Mouse (Mus musculus) gastrocnemius, adult 2 months (tissue): ENCODE measurements around the gene Synj2bp. TPM values are rescaled to one million over a fixed set of nuclear protein-coding genes. Genes with fewer than 3 reads are reported as not detected.
"Not testable (repeated sequence)": the region's sequence is repeated elsewhere in the genome, so short reads cannot be mapped to it uniquely, and the experiment has no call there.

ENCODE experiments used
- DNase-seq: peaks from one replicate; pipeline ENCODE4 v3.0.0; 2022
- H3K27ac ChIP-seq: fragments of 200-600 bp; 2 replicates; pipeline ENCODE4 v1.8.1; 2022; ENCODE audit warnings: mild to moderate bottlenecking
- H3K4me3 ChIP-seq: fragments of 200-600 bp; 2 replicates; pipeline ENCODE4 v1.8.1; 2022; ENCODE audit warnings: mild to moderate bottlenecking, moderate library complexity
- CTCF ChIP-seq: fragments of 200-600 bp; IDR thresholded peaks from 2 replicates; pipeline ENCODE4 v1.8.1; 2022; ENCODE audit warnings: antibody characterized with exemption, mild to moderate bottlenecking, moderate library complexity
- intact Hi-C: fragments of 180-260 bp; cut with DNase I; formaldehyde crosslinking; loops from one replicate; pipeline ENCODE4 v1.15.1; 2025
- long read RNA-seq, 2 experiments: library from polyadenylated mRNA; stranded (forward); transcript quantifications; one replicate each; pipeline ENCODE4 v2.0.0; 2021
- total RNA-seq, 2 experiments: library from RNA; stranded (reverse); gene quantifications; 2 replicates each; pipeline ENCODE4 v1.2.3; 2021

Synj2bp gene
- 10 to 100 TPM; 36.2 to 43.6 TPM for total RNA-seq
- long read RNA-seq, experiment 1, full-length matches to known transcripts = 45 of 53 reads
- long read RNA-seq, experiment 1, partial matches to known transcripts = 0 of 53 reads
- long read RNA-seq, experiment 1, other reads (novel, unspliced or antisense) = 8 of 53 reads
- long read RNA-seq, experiment 2, full-length matches to known transcripts = 51 of 62 reads
- long read RNA-seq, experiment 2, partial matches to known transcripts = 3 of 62 reads
- long read RNA-seq, experiment 2, other reads (novel, unspliced or antisense) = 8 of 62 reads

DNA sequence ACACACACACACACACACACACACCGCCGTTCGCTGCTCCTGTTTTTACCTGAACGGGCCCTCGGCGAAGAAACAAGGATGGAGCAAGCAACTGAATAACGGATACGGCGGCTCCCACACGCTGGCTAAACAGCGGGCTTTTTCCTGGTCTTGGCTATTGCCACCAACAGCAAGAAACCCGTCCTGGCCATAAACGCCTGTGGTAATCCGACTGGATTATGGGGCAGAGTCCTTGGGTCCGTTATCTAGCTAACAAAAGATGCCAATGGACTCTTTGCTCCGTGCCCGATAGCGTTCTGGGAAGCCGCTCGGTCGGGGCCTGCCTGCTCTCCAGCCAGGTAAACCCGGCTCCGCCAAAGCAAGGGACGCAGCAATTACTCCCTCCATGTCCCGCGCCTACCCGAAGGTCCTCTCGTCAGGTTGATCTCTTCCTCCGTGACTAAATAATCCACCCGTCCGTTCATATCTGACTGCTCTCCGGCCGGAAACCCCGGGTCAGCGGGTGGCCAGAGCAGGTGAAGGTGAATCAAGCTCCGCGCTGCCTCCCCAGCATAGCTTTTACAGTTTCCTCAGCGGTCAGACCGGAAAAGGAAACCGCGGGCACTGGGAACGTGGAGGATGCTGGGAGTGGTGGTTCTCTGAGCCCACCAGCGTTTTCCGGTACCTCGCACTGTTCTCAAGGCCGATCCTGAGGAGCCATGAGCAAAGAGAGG, at the start of gene Synj2bp, which contains the start of gene Gm20498:
Gene Synj2bp (minus strand): TSS at position 596 of the 713 bp plus-strand sequence.
Gene Gm20498 (minus strand): TSS at position 590 of the 713 bp plus-strand sequence.
- intact Hi-C loops = no loop called here
- Histone ChIP-seq H3K4me3 (peak within 1 kb of the TSS; percentile 90), H3K27ac (peak within 1 kb of the TSS; percentile 88)
- DNase-seq = peak; percentile 85
- no peak for TF ChIP-seq CTCF

DNA sequence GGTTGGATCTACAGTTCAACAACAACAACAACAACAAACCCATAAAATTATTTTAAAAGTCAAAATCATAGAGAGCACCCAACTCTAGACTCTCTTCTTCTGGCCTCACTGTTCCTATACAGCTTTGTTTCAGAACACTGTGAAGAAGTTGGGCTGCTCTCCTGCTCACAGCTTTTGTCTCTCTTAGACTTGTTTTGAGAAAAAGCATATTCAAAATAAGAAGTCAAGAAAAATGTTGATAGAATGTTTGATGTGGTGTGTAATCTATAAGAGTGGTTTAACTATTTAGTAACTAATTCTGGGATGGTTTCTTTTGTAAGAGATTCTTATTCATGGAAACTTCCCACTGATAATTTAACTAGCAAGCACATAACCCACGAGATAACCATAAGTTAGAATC, 35.7 kb upstream of the Synj2bp start, which contains the start of gene Adam21:
Gene Adam21 (minus strand): TSS at position 101 of the 400 bp plus-strand sequence.
- no peak within 1 kb of the TSS for H3K27ac ChIP-seq
- no peak for DNase-seq
- H3K4me3 ChIP-seq = no peak within 1 kb of the TSS
- TF ChIP-seq CTCF = no peak
- intact Hi-C loops = no loop called here

DNA sequence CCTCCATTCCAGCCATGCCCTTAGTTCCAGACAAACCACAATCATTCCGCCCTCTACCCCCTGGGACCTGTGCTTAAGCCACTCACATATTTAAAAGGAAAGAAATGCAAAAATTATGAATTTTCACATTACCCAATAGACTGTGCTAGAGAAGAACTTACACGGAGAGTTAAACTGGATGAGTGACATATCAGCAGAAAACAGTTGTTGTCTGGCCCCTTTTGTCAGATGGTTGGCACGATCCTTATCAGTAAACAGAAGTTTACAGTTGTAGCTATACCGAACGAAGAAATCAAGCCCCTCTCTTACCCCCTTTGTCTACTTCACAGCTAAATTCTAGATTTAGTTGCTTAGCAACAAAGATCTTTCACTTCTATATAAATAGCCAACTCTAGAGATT, 35.2 kb upstream of the Synj2bp start:
- intact Hi-C loops = no loop called here
- Histone ChIP-seq H3K4me3 (no peak overlapping the region), H3K27ac (no peak overlapping the region)
- DNase-seq = no peak
- no peak for TF ChIP-seq CTCF

DNA sequence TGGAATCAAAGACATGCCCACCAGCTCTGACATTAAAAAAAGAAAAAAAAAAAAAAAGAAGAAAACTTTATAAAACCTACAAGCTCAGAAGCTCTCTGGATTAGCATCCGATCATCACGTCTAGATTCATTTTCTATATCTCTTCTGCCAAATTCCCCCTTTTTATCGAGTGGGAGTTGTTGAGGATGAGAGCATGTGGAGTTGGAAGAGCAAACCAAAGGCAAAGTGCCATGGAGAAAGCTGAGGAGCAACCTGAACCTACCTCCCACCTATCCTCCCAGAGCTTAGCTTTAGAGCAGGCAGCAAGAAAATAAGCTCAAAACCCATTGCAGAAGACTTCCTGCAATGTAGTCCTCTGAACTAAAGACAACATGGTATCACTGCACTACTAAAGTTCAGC, 31.5 kb upstream of the Synj2bp start:
- DNase-seq = no peak
- intact Hi-C loops = no loop called here
- no peak overlapping the region for H3K27ac ChIP-seq
- H3K4me3 ChIP-seq = no peak overlapping the region
- no peak for TF ChIP-seq CTCF

DNA sequence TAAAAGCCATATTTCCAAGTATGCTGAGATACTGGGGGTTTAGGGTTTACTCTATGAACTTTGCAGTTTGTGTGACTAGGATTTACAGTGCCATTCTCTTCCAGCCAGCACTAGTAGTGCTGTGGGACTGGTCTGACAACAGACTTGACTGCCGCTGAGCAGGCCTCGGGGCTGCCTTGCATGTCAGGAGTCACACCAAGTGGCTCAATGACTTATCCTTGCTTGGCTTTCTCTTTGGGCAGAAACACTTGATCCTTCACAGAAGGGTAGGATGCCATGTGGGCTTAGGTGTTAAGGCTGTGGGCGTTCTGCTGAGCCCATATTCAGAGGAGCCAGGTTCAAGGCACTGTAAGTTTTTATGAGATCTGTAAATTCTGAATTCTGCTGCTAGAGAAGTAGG, 16.6 kb upstream of the Synj2bp start:
- H3K4me3 ChIP-seq = no peak overlapping the region
- intact Hi-C loops = no loop called here
- no peak overlapping the region for H3K27ac ChIP-seq
- DNase-seq = no peak
- no peak for TF ChIP-seq CTCF

DNA sequence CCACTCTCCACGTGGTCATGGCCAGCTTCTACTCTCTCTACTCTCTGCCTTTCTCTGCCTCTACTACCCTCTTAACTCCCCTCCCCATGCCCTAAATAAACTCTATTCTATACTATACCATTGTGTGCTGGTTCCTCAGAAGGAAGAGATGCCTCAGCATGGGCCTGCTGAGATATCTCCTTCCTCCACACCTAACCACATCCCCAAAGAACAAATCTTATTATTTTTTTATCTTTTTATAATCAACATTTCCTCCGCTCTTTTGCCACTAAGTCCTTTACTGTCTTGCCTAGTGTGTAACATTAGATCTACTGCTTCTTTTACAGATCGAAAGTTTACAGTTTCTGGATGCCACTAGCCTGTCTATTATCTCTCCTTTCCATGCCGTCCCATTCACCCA, 14.5 kb upstream of the Synj2bp start:
- Histone ChIP-seq H3K27ac (no peak overlapping the region), H3K4me3 (no peak overlapping the region)
- intact Hi-C loops = no loop called here
- TF ChIP-seq CTCF = no peak
- DNase-seq = no peak

DNA sequence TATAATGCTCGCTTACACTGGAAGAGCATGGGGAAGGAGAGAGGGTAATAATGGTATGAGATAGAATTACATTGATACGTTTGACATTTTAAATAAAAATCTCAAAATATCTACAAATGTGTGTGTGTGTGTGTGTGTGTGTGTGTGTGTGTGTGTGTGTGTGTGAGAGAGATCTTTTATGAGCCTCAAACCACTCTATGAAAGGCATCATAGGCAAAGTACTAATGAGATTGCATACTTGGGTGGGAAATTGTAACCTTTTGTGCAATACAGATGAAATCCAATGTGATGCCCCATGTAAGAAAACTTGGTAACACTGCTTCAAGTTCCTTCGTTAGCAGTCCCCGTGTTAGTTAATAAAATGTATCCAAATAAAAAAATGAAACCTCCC, 313 bp upstream of the Synj2bp start:
- intact Hi-C loops = no loop called here
- peak overlapping the region; percentile 88 for H3K27ac ChIP-seq
- peak overlapping the region; percentile 90 for H3K4me3 ChIP-seq
- no peak for DNase-seq
- no peak for TF ChIP-seq CTCF

DNA sequence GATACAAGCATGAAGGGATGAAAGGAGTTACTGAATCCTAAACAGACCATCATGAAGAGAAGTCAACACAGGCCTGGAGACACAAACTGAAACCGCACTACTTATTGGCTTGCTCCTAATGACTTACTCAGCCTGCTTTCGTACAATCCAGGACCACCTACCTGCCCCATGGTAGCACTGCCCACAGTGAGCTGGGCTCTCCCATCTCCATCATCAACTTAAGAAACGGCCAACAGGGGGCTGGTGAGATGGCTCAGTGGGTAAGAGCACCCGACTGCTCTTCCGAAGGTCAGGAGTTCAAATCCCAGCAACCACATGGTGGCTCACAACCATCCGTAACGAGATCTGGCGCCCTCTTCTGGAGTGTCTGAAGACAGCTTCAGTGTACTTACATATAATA, 2.1 kb downstream of the Synj2bp start:
- H3K27ac ChIP-seq, intact Hi-C loops, DNase-seq, H3K4me3 ChIP-seq: not testable (repeated sequence)

DNA sequence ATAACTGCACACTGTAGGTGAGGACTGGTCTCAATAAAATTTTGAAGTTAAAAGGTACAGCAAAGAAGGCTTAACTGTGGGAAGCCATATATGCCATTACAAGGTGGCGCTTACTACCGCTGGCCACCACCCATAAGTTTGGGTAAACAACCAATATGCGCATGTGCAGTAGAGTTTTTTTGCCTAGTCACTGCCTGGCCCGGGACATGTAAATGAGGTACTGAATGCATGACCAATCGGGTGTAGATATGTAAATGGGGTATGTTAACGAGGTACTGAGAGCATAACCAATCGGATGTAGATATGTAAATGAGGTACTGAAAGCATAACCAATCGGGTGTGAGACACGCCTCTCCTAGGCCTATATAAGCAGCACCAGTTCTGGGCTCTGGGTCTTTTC, 35.8 kb downstream of the Synj2bp start:
- H3K4me3 ChIP-seq, H3K27ac ChIP-seq, intact Hi-C loops, DNase-seq: not testable (repeated sequence)

DNA sequence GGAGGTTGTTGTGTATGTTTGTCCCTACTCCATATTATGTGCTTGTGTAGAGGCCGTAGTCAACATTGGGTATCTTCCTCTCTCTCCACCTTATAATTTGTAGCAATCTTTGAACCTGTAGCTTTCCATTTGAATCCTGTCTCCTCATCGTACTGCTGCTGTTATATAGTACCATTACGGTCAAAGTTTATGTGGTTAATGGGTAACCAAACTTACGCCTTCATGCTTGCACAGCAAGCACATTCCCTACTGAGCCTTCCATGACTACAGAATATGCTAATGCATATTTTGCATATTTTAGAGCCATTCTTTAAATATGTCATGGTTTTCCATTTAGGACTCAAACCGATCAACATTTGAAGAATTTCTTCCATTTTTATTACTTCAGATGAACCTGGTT, 42.2 kb downstream of the Synj2bp start:
- DNase-seq = no peak
- intact Hi-C loops = no loop called here
- Histone ChIP-seq H3K4me3 (no peak overlapping the region), H3K27ac (no peak overlapping the region)
- no peak for TF ChIP-seq CTCF

DNA sequence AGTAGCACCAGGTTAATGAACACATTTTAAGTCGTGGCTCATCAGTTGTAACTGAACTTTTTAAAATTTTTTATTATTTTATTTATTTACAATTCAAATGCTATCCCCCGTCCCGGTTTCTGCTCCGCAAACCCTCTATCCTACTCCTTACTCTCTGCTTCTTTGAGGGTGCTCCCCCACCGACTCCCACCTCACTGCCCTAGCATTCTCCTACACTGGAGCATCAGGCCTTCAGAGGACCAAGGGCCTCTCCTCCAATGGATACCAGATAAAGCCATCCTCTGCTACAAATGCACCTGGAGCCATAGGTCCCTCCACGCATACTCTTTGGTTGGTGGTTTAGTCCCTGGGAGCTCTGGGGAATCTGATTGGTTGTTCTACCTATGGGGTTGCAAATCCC, 47.4 kb downstream of the Synj2bp start:
- intact Hi-C loops = loop anchor here (2.0 kb wide), 1 partner anchor 109 kb away; the partner anchor contains the start of gene Med6
- TF ChIP-seq CTCF = no peak
- DNase-seq = no peak
- Histone ChIP-seq H3K27ac (peak overlapping the region; percentile 99), H3K4me3 (peak overlapping the region; percentile 85)

DNA sequence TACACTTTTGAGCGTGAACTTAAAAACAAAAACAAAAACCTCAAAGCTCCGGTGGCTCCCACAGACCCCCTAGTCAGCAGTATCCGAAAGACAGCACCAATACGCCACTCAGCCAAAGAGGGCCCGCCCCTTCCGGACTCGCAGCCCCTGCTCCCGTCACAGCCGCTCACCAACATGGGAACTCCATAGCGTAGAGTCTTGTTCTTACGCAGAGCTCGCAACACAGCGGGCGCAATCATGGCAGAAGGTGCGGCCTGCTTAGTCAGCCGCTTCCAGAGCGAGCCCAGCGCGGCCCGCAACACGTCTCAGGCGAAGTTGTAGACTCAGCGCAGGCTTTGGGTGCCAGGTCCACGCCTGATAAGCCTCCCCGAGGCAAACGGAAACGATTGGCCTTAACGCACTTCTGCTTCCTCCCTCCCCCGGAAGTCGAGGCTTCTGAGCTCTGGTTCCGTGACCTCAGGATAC, 48.0 kb downstream of the Synj2bp start, which contains the start of gene Cox16:
Gene Cox16 (minus strand): TSS at position 401 of the 465 bp plus-strand sequence.
- H3K4me3 ChIP-seq = peak within 1 kb of the TSS; percentile 85
- intact Hi-C loops = loop anchor here (2.0 kb wide), 1 partner anchor 110 kb away; the partner anchor contains the start of gene Med6
- peak within 1 kb of the TSS; percentile 99 for H3K27ac ChIP-seq
- DNase-seq = peak; percentile 92
- no peak for TF ChIP-seq CTCF

DNA sequence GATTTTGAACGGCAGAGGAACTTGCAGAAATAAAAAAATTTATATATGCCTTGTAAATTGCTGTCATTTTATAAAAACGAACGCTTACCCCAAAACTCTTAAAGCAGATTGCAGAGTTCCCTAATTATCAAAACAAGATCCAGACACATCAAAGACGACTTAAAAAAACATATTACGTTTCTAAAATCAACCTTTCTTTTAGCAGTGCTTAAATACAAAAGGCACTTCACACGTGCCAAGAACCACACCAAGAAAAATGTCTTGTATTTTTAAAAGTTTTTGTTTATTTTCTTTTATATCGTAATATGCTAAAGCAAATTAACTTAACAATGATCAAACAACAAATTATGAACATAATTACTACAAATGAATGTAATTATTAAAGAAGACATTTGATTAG, 48.5 kb downstream of the Synj2bp start:
- peak overlapping the region; percentile 99 for H3K27ac ChIP-seq
- intact Hi-C loops = loop anchor here (2.0 kb wide), 1 partner anchor 111 kb away; the partner anchor contains the start of gene Med6
- DNase-seq = no peak

More for the DNA sequence above, 48.5 kb downstream of the Synj2bp start:
- peak overlapping the region; percentile 85 for H3K4me3 ChIP-seq
- TF ChIP-seq CTCF = no peak
